Mouse (Mus musculus) common myeloid progenitor, adult 5-6 weeks (primary cell): ENCODE results near the gene Ccdc124. TPM values are rescaled to one million over a fixed set of nuclear protein-coding genes. Genes with fewer than 3 reads are reported as not detected.

ENCODE experiments used
- ATAC-seq: replicated peaks from 2 replicates; pipeline ENCODE4 v1.8.0; 2016; ENCODE audit warnings: low read depth, mild to moderate bottlenecking, moderate TSS enrichment, inconsistent platforms; ENCODE audit not compliant: poor library complexity, severe bottlenecking
- total RNA-seq: library from RNA; stranded (forward); fragments of 200-1000, 187-1606 nt; gene quantifications from 2 replicates; pipeline ENCODE4 v1.2.3, GENCODE M21; 2017

Ccdc124 gene
- total RNA-seq, 1 experiment from 2014 or later: 28.6 TPM

DNA sequence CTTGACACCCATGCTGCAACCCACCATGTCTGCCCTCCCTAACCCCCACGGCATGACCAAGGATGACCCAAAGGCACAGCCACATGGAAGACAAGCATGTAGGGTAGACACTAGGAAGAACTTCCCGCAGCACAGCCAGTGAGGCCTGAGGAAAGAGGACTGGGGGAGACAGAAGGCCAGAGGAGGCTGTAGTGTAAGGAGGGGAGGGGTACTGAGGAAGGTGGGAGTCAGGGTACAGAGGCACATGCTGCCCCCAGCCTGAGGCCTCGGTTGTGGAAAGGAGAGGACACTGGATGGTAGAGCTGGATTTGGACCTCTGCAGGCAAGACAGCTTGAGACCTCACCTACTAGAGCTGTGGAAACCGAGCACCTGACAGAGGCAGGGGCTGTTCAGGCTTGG, 22.8 kb downstream of the Ccdc124 start:
- no peak for ATAC-seq

DNA sequence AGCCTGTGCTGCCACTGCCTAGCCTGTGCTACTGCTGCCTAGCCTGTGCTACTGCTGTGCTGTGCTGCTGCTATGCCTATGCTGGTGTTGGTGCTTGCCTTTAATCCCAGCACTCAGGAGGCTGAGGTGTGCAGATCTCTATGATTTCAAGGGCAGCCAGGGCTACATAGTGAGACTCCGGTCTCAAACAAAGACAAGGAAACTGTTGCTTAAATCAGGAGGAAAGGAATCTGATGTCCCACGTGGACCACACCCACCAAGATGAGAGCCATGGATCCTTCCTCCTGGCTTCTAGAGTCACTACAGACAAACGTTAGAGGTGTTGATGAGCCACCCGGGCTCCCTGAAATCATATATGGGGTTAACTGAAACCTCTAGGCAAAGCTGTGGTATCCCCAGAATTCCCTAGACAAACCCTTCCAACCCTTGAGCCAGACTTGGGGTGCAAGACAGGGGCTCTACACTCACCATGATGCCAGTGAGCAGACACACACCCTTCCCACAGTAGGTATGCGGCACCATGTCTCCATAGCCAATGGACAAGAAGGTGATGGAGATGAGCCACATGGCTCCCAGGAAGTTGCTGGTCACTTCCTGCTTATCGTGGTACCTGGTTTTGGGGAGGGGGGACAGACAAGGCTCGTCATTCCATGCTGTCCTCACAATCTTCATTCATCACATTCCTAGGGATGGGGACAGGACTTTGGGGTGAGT, 23.4 kb downstream of the Ccdc124 start:
- ATAC-seq: no peak

DNA sequence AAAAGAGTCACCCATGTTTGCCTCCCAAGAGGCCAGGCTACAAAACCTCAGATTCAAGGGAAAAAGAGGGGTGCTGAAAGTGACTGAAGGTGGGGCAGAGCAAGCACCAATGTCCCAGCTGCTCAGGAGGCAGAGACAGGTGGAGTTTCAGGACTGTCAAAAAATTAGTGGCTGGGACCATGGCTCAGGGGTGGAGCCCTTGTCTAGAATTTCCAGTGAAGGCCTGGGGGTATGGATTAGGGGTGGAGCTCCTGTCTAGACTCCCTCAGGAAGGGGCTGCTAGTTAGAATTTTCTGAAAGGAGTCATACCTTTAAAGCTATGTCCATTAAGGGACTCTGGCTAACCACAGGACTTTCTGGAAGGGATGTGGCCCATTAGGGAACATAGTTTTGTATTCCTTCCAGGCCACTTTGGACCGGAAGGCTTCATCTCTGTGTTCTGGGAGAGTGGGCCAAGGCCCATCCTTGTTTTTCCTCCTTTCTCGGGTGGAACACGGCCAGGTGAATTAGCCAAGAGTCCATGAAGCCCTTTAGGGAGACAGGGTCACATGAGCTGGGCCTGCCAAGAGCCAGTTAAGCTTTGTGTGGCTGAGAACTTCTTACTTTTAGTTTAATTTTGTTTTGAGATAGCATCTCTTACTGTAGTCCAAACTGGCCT, 24.3 kb downstream of the Ccdc124 start:
- no peak for ATAC-seq

DNA sequence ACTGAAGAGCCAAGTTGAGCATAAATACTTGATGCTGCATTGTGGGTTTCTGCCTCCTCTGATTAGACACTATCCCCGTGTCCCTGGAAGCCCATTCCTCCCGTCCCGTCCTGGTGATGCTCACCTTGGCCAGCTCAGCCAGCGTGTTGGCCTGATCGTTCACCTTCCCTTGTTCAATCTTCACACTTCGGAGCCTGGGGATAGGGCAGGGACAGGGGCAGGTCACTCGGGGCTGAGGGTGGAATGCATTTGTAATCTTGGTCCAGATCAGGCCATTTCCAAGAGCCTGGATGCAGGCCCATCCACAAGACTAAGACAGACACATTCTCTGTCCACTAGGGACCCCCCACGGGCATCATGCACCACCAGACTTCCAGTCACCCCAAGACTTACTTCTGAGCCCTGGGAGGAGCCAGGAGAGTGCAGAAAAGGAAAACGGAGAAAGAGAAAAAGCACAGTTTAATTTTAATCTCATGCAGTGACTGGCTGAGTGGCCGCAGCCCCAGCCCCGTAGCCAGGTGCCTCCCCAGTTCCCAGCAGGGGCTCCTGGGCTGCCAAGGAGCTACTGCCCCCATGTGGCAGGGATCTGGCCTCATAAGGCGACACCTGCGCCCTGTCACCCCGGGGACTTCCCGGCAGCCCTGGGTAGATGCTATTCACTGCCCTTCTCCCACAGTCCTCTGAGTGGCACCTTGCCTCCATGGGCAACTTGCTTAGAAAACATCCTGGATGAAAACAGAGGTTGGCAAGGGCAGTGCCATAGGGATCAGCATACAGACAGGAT, 27.2 kb downstream of the Ccdc124 start:
- ATAC-seq: no peak

DNA sequence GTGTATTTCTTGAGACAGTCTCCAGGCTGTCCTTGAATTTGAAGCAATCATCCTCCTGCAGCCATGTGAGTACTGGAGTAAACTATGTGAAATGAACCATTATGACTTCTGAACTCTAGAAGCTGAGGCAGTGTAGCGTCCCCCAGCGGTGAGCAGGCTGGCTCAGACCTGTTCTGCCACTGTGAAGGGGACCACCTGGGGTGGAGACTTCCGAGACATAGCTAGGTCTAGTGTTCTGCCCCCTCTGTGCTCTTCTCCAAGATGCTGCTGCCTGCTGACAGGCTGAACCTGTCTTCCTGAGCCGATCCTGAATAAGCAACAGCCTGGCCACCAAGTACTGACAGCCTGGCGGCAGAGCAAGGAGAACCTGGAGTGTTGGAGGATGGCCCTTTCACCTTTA, 28.6 kb downstream of the Ccdc124 start:
- no peak for ATAC-seq

DNA sequence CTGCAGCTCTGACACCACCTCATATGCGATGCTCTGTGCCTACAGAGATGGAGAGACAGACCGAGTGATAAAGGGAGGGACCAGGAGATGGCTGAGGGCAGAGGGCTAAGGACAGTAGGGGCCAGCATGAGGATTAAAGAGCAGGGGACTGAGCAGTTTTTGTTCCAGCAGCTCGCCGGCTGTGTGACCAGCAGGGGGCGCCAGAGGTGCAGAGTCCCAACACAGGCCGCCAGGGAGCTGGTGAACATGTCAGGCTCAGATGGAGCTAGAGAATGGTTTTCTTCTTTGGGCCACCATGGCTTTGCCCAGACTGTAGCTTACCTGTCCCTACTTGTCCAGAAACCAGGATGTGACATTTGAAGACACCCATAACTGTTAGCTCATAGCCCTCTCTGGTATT, 29.2 kb downstream of the Ccdc124 start:
- peak; percentile 40 for ATAC-seq

DNA sequence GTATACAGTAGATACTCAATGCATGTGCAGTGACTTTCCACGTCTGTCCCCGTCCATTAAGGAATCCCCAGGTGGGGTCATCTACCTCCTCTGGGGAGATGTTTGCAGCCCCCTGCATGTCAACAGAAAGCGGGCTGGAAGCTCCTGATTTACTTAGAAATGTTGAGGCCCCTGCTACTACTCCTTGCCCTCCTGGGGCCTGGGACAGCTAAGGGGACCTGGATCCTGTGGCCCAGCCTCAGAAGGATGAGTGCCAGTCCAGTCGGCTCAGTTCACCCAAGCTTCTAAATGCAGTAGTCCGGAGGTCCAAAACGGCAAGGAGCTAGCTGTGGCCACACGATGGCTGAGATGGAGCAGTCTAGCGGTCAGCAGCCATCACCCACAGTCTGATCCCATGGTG, 29.8 kb downstream of the Ccdc124 start:
- no peak for ATAC-seq

DNA sequence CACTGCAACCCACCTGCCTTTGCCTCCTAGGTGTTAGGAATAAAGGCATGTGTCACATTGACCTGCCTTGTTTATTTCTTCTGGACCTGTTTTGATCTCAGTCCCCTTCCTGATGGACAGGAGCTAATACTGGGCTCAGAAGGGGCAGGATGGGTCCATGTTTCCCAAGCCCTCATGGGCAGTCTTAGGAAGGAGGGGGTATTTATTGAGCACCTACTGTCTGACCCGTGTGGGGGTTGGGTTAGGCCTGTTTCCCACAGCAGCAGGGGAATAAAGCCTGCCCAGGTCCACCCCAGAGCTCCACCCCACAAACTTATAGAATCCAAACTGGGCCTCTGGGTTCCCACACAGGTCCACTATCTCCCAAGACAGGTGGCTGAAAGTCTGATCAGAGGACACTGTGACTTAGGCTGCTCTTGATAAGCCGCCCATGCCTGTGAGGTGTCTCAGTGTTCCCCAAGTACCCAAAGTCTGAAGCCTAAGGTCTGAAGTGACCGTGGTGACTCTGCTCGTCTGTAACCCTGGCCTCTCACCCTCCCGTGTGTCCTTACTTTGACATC, 30.4 kb downstream of the Ccdc124 start:
- no peak for ATAC-seq

DNA sequence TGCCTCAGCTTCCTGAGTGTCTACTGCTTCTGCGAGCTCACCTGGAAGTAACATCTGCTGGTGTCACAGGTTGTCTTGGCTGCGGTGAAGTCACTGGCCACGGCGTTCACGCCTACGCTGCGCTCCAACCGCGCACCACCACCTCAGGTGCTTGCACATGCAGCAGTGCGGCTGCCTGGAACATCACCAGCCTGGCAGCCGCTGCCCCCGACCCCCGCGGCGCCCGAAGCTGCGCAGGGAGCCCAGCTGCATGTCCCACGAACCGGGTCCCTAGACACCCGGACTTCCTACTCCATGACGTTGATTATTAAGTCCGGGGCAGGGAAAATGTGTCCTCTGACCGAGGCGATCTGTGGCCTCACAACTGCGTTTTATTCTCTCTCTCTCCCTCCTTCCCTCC, 31.3 kb downstream of the Ccdc124 start:
- no peak for ATAC-seq

DNA sequence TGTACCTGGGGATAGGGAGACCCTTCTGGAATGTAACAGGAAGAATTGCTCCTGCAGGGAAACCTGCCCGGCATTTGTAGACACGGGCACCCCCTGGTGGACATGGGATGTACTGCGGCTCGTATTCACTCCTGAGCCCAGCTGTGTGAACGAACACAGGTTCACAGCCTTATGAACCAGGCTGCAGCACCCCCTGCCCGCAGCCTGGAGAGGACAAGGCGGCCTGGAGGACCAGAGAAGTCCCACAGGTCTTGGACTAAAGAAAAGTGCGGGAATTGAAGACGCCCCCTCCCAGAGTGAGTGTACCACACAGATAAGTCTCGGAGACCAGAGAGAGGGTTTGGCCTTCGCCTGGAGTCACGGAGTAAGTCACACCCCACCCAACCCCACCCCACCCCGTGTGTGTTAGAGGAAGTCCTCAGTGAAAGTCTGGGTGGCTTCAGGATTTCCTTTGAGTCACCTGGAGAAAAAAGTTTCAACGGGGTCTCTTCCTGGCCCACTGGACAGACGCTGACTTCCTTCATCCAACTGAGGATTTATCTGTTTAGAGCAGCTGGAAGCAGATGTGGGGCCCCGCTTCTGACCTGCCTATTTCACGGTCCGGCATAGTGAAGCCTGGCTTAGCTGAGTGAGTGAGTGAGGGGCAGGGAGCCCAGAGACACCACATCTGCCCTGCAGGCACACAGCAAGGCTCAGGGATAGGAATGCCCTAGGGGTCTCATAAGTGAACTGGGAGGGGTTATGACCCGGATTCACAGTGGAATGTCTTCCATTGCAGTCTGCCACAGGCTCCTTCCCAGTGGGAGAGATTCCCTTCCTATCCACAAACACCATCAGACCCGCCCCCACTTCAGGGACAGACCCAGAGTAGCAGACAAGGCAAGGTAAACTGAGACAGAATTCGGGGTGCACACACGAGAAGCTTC, 32.3 kb downstream of the Ccdc124 start:
- ATAC-seq: peak; percentile 33

DNA sequence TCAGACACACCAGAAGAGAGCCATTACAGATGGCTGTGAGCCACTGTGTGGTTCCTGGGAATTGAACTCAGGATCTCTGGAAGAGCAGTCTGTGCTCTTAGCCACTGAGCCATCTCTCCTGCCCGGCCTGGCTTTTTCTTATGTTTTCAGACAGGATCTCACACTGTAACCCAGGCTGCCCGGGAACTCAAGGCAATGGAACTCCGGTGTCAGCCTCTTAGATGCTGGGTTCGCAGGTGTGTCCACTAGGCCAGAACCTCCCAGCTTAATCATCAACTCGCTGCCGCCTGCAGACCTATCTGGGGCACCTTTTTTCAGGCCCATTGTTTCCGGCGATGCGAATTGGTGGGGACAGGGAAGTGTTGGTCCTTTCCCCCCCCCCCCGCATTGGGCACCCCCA, 33.1 kb downstream of the Ccdc124 start:
- no peak for ATAC-seq

DNA sequence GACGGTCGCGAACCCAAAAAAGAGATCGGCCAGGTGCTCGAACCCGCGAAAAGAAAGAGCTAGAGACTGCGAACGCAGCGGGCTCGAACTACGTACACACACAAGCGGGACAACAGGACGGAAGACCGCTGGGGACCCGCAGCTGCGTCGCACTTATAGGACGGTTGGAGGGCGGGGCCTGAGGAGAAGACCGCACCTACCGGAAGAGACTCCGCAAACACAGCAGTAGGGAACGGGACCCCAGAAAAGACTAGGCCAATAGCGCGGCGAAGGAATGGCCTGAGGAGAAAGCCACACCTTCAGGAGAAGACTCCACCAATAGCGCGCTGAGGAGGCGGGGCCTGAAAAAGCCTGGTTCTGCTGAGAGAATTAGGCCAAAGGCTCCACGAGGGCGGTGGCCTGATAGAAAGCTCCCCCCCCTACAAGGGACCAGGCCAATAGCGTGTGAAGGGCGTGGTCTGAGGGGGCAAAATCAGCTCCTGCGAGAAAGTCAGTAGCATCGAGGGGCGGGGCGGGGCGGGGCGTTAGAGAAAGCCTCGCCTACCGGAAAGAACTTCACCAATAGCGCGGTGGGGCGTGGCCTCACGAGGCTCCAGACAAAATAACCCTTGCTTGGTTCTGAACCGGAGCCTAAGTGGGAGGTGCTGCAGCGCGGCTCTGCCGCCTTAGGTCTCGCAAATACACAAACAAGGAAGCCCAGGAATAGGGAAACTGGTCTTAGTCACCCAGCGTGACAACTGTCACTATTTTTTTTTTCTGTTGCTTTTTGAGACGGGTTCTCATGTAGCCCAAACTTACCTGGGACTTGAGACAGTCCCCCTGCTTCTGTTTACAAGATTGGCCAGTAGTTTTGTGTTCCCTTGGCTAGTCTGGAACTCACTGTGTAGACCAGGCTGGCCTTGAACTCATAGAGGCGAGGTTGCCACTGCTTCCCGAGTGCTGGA, 34.1 kb downstream of the Ccdc124 start, which contains the start of gene Arrdc2:
TSS of gene Arrdc2 (minus strand) at position 313 of the 944 bp plus-strand sequence.
- ATAC-seq: peak; percentile 88

DNA sequence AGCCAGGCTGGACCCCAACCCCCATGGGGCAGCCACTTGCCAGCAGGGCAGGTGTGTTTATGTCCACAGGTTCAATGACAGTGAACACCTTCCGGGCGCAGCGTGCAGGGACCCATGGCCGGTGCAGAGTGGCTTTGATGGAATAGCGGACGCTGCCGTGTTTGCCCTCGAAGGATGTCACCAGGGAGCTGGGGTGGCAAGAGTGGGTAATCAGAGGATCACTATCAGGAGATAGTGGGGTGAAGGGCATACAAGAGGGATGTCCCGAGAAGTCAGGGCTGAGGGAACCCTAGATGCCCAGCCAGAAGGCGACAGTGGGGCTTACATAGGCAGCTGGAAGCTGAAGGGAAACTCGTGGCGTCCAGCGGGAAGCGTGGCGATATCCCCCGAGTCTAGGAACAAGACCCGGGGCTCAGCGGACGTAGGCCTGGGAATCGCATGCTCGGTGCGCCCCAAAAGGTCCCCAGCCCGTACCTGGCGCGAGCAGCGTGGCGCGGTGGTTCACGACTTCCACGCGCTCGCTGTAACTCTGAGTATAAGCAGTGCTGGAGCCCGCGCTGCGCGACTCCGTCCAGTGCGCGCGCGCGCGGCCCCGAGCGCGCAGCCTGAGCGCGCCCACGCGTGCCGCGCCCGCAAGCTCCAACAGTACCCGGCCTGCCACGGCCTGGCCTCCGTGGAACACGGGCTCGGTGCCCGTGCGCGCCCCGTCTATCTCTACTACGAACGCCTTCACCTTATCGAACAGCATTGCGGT, 34.9 kb downstream of the Ccdc124 start:
- no peak; the same call in 1 of the 2 replicates for ATAC-seq

DNA sequence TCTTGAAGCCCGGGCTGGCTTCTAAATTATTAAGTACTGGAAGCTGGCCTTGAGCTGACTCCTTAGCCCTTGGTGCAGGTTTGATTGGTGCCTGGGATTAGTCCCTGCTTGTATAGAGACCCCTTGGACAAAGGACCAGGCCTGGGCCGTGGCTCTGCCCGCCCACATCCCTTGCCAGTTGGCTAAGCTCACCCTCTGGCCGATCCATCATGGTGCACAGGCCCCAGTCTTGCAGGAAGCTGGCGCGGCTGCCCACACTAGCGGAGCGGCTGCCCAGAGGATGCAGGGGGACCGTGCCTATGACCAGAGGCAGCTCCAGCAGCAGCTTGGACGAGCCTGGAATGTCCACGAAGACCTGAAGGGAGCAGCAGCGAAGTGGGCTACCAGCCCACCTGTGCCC, 37.1 kb downstream of the Ccdc124 start:
- ATAC-seq: no peak

DNA sequence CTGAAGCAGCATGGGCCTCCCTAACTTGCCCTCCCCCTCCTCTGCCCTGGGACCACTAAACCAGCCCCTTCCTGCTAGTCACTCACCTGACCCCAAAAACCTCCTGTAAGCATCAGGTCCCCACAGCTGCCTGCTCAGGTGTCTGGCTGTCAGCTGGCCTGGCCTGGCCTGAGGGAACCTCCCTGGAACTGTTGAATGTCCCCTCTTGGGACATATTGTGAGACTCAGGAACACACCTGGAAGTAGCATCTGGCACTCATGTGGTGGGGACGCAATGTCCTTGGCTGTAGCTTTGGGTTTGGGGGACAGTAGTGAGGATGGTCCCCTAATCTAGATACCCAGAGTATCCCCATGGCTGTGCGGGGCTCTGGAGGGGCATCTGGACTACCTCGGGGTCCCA, 39.7 kb downstream of the Ccdc124 start:
- ATAC-seq: no peak

DNA sequence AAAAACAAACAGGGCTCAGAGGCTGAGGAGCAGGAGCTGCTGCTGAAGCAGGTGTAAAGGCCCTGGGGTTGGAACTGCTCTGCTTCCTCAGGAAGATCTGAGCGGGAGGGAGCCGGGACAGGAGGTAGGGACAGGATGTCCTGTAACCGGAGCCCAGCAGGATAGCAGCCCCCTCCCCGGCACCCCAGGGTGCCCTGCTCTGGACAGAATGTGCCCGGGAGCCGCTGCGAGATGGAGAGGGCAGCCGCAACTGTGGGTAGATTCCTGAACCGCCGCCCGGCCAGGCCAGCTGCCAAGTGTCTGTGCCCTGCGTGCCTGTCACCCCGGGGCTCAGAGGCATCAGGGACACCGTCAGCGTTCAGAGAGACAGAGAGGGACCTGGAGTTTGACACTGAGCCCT, 40.2 kb downstream of the Ccdc124 start:
- ATAC-seq: no peak; the same call in 1 of the 2 replicates

DNA sequence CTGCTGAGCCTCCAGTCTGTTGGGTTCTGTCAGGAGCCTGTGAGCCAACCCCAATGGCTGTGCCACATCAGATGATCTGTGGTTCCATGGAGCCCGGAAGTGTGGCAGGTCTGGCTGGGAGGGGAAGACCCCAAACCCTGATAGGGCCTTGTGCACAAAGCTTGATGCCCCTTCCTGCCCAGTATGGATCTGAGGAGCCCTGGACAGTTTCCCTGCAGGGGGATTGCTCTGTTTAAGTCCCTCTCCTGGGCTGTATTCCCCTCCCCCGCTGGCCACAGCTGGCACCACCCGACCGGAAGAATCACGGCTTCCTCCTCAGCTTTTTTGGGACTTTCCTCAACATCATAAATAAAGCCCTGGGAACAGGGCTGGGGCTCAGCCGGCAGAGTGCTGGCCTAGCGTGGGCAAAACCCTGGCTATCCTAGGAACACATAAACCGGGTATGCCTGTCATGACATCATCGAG, 40.7 kb downstream of the Ccdc124 start:
- ATAC-seq: peak; percentile 88

DNA sequence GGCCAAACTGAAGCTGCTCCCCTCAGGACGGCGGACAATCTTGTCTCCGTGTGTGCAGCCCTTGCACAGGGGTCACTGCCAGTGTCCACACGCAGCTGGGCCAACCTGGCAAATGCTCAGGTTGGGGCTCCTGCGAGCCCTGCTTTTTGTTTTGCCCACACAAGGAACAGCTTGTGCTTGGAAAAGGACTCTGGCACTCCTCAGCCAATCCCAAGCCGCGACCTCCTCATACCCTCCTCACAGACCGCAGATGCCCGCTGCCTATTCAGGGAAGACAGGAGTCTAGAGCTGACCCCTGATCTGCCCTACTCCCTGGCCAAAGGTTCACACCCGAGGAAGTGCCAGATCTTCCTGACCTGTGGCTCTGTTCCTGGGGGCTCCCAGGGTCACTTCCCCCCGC, 41.4 kb downstream of the Ccdc124 start:
- no peak for ATAC-seq
